Mouse (Mus musculus): ENCODE data around the gene Acp4. TPM values are rescaled to one million over a fixed set of nuclear protein-coding genes. Genes with fewer than 3 reads are reported as not detected.
A peak's percentile ranks its signal among the peaks of the same experiment; 100 is the strongest.

Acp4 gene
- total and polyA plus RNA-seq, 2 experiments from 2014 or later = not detected

- H3K9ac ChIP-seq (replicated peaks; ENCODE audit: low read length, poor library complexity, severe bottlenecking) = peak overlapping the region; percentile 100
- peak; percentile 69 for DNase-seq (ENCODE audit: low spot score)
- WGBS = under 1% methylated on average over 23 of the region's 23 CpGs
Observed at GRCm38 (mm10) chr7:44246984-44247470, 10.2 kb downstream of the Acp4 start.

GRCm38 (mm10) chr7:44246055-44246983, 10.9 kb downstream of the Acp4 start, which contains the start of the genes 1700028J19Rik and 2410002F23Rik:
Gene 1700028J19Rik (minus strand): TSS chr7:44246695.
Gene 2410002F23Rik (plus strand): TSS chr7:44246722.
- Histone ChIP-seq H3K4me2 (ENCODE audit: low read depth, low read length, poor library complexity, severe bottlenecking) (peak within 1 kb of the TSS; percentile 86), H3K27ac (ENCODE audit: low read depth, low read length) (peak within 1 kb of the TSS; percentile 100), H3K27me3 (ENCODE audit: insufficient read depth, low read length) (no peaks in the 10 kb centered on the region), H3K36me3 (ENCODE audit: insufficient read depth, low read length) (peaks cover 16% of the 10 kb centered on the region), H3K4me1 (ENCODE audit: insufficient read depth, low read length) (peaks cover 7% of the 10 kb centered on the region; the same call in 1 of the 2 replicates), H3K9me3 (ENCODE audit: low read length) (no peaks in the 10 kb centered on the region), H3K4me3 (ENCODE audit: low read depth, low read length) (peak within 1 kb of the TSS; percentile 83), H3K9ac (replicated peaks; ENCODE audit: low read length, poor library complexity, severe bottlenecking) (peak within 1 kb of the TSS; percentile 100)
- DNase-seq (ENCODE audit: low spot score) (peak; percentile 97), ATAC-seq (ENCODE audit: low FRiP score) (peak; percentile 89)
- WGBS = under 1% methylated on average over 61 of the region's 62 CpGs
- TF ChIP-seq CTCF (IDR thresholded peaks at IDR 0.05) = no peak

More at GRCm38 (mm10) chr7:44246984-44247470, 10.2 kb downstream of the Acp4 start:
- Histone ChIP-seq H3K9me3 (ENCODE audit: low read length) (no peaks in the 10 kb centered on the region), H3K27me3 (ENCODE audit: insufficient read depth, low read length) (no peaks in the 10 kb centered on the region), H3K27ac (ENCODE audit: low read depth, low read length) (peak overlapping the region; percentile 100), H3K4me1 (ENCODE audit: insufficient read depth, low read length) (peaks cover 7% of the 10 kb centered on the region; the same call in 1 of the 2 replicates), H3K36me3 (ENCODE audit: insufficient read depth, low read length) (peaks cover 16% of the 10 kb centered on the region), H3K4me3 (ENCODE audit: low read depth, low read length) (peak overlapping the region; percentile 83), H3K4me2 (ENCODE audit: low read depth, low read length, poor library complexity, severe bottlenecking) (peak overlapping the region; percentile 86)
- no peak for TF ChIP-seq CTCF (IDR thresholded peaks at IDR 0.05)
- peak; percentile 56 for ATAC-seq (ENCODE audit: low FRiP score)

- no peak for TF ChIP-seq CTCF (IDR thresholded peaks at IDR 0.05)
- DNase-seq (ENCODE audit: low spot score) (no peak), ATAC-seq (ENCODE audit: low FRiP score) (no peak)
- H3K4me2 ChIP-seq (ENCODE audit: low read depth, low read length, poor library complexity, severe bottlenecking) = no peak overlapping the region
- H3K4me3 ChIP-seq (ENCODE audit: low read depth, low read length) = no peak overlapping the region
- no peaks in the 10 kb centered on the region for H3K9me3 ChIP-seq (ENCODE audit: low read length)
- H3K27ac ChIP-seq (ENCODE audit: low read depth, low read length) = no peak overlapping the region
- no peak overlapping the region for H3K9ac ChIP-seq (replicated peaks; ENCODE audit: low read length, poor library complexity, severe bottlenecking)
- H3K27me3 ChIP-seq (ENCODE audit: insufficient read depth, low read length) = no peaks in the 10 kb centered on the region
- 43% methylated on average over 1 of the region's 1 CpGs for WGBS
- peaks cover 7% of the 10 kb centered on the region; the same call in 1 of the 2 replicates for H3K4me1 ChIP-seq (ENCODE audit: insufficient read depth, low read length)
- peaks cover under 1% of the 10 kb centered on the region for H3K36me3 ChIP-seq (ENCODE audit: insufficient read depth, low read length)
Observed at GRCm38 (mm10) chr7:44244080-44244479, 13.1 kb downstream of the Acp4 start.

- no peak for ATAC-seq (ENCODE audit: low FRiP score)
- H3K36me3 ChIP-seq (ENCODE audit: insufficient read depth, low read length) = no peaks in the 10 kb centered on the region
- 69% methylated on average over 2 of the region's 2 CpGs for WGBS
- DNase-seq (ENCODE audit: low spot score) = no peak
- H3K4me3 ChIP-seq (ENCODE audit: low read depth, low read length) = no peak overlapping the region
- no peaks in the 10 kb centered on the region for H3K27me3 ChIP-seq (ENCODE audit: insufficient read depth, low read length)
- no peak overlapping the region for H3K27ac ChIP-seq (ENCODE audit: low read depth, low read length)
- H3K9ac ChIP-seq (replicated peaks; ENCODE audit: low read length, poor library complexity, severe bottlenecking) = no peak overlapping the region
- no peak overlapping the region for H3K4me2 ChIP-seq (ENCODE audit: low read depth, low read length, poor library complexity, severe bottlenecking)
- H3K9me3 ChIP-seq (ENCODE audit: low read length) = no peaks in the 10 kb centered on the region
- H3K4me1 ChIP-seq (ENCODE audit: insufficient read depth, low read length) = peaks cover 3% of the 10 kb centered on the region; the same call in 1 of the 2 replicates
- TF ChIP-seq CTCF (IDR thresholded peaks at IDR 0.05) = no peak
Observed at GRCm38 (mm10) chr7:44241163-44241562, 16.0 kb downstream of the Acp4 start.

GRCm38 (mm10) chr7:44240712-44241111, 16.5 kb downstream of the Acp4 start:
- Histone ChIP-seq H3K27ac (ENCODE audit: low read depth, low read length) (no peak overlapping the region), H3K9ac (replicated peaks; ENCODE audit: low read length, poor library complexity, severe bottlenecking) (no peak overlapping the region), H3K4me3 (ENCODE audit: low read depth, low read length) (no peak overlapping the region), H3K4me2 (ENCODE audit: low read depth, low read length, poor library complexity, severe bottlenecking) (no peak overlapping the region), H3K9me3 (ENCODE audit: low read length) (no peaks in the 10 kb centered on the region), H3K27me3 (ENCODE audit: insufficient read depth, low read length) (no peaks in the 10 kb centered on the region), H3K36me3 (ENCODE audit: insufficient read depth, low read length) (no peaks in the 10 kb centered on the region), H3K4me1 (ENCODE audit: insufficient read depth, low read length) (peaks cover 3% of the 10 kb centered on the region; the same call in 1 of the 2 replicates)
- TF ChIP-seq CTCF (IDR thresholded peaks at IDR 0.05) = no peak
- ATAC-seq (ENCODE audit: low FRiP score) (no peak), DNase-seq (ENCODE audit: low spot score) (no peak)
- 68% methylated on average over 1 of the region's 1 CpGs for WGBS

GRCm38 (mm10) chr7:44239913-44240312, 17.3 kb downstream of the Acp4 start:
- no peak overlapping the region for H3K4me3 ChIP-seq (ENCODE audit: low read depth, low read length)
- no peak overlapping the region for H3K9ac ChIP-seq (replicated peaks; ENCODE audit: low read length, poor library complexity, severe bottlenecking)
- H3K4me2 ChIP-seq (ENCODE audit: low read depth, low read length, poor library complexity, severe bottlenecking) = no peak overlapping the region
- no peak overlapping the region for H3K27ac ChIP-seq (ENCODE audit: low read depth, low read length)
- WGBS = 49% methylated on average over 2 of the region's 2 CpGs
- DNase-seq (ENCODE audit: low spot score) = no peak
- TF ChIP-seq CTCF (IDR thresholded peaks at IDR 0.05) = no peak
- no peaks in the 10 kb centered on the region for H3K4me1 ChIP-seq (ENCODE audit: insufficient read depth, low read length)
- ATAC-seq (ENCODE audit: low FRiP score) = no peak
- H3K9me3 ChIP-seq (ENCODE audit: low read length) = no peaks in the 10 kb centered on the region
- no peaks in the 10 kb centered on the region for H3K27me3 ChIP-seq (ENCODE audit: insufficient read depth, low read length)
- H3K36me3 ChIP-seq (ENCODE audit: insufficient read depth, low read length) = no peaks in the 10 kb centered on the region
